Mouse (Mus musculus) cerebellum, postnatal 4 days (tissue): ENCODE data around the gene Xlr5a.
A peak's percentile ranks its signal among the peaks of the same experiment; 100 is the strongest.
"Not testable (repeated sequence)": the region's sequence is repeated elsewhere in the genome, so short reads cannot be mapped to it uniquely, and the experiment has no call there.

ENCODE experiments used
- DNase-seq, 2 experiments: peaks; one replicate each; pipeline ENCODE4 v3.0.0; 2022; ENCODE audit warnings: low spot score in 2 of 2, mixed read lengths in 1 of 2

Xlr5a gene

GRCm38 (mm10) chrX:73148496-73148895, 144.3 kb downstream of the Xlr5a start, which contains the start of gene Xlr5b:
Xlr5b (plus strand) TSS chrX:73148796.
- DNase-seq, result not testable (repeated sequence)

GRCm38 (mm10) chrX:73143218-73143618, 149.6 kb downstream of the Xlr5a start:
- not testable (repeated sequence) for DNase-seq

- not testable (repeated sequence) for DNase-seq
These were observed 169.6 kb downstream of the Xlr5a start for GRCm38 (mm10) chrX:73122859-73123829.

GRCm38 (mm10) chrX:73116747-73117146, 176.0 kb downstream of the Xlr5a start, which contains the start of gene Gm14685:
Gm14685 (plus strand) TSS chrX:73117047.
- not testable (repeated sequence) for DNase-seq

- not testable (repeated sequence) for DNase-seq
These were observed 195.8 kb downstream of the Xlr5a start, which contains the start of gene Xlr3a for GRCm38 (mm10) chrX:73096941-73097508. Xlr3a (minus strand) TSS chrX:73097095.

GRCm38 (mm10) chrX:73082267-73083055, 210.3 kb downstream of the Xlr5a start, which contains the start of gene Xlr4a:
Xlr4a (minus strand) TSS chrX:73082478.
- DNase-seq, result not testable (repeated sequence)

- DNase-seq, result not testable (repeated sequence)
These were observed 225.9 kb downstream of the Xlr5a start for GRCm38 (mm10) chrX:73066765-73067312.

- no peak for DNase-seq
These were observed 228.4 kb downstream of the Xlr5a start, which contains the start of gene Pnma3 for GRCm38 (mm10) chrX:73064415-73064793. Pnma3 (plus strand) TSS chrX:73064787.

GRCm38 (mm10) chrX:73063512-73064414, 229.0 kb downstream of the Xlr5a start:
- peak; percentile 24 to 57 for DNase-seq

- DNase-seq, result no peak
These were observed 230.5 kb downstream of the Xlr5a start for GRCm38 (mm10) chrX:73062323-73062722.

- no peak for DNase-seq
These were observed 231.2 kb downstream of the Xlr5a start for GRCm38 (mm10) chrX:73061528-73061927.
